Mouse (Mus musculus): ENCODE results near the gene Mturn.

- TF ChIP-seq CTCF (IDR thresholded peaks at IDR 0.05; ENCODE audit: low read depth, low read length) (no peak), GATA1 (IDR thresholded peaks at IDR 0.05; ENCODE audit: borderline replicate concordance, low read length) (no peak), POLR2AphosphoS5 (IDR thresholded peaks at IDR 0.05; ENCODE audit: insufficient replicate concordance, low read depth, low read length) (no peak)
These were observed 10.1 kb downstream of the Mturn start for GRCm38 (mm10) chr6:54691368-54692116.
